Mouse (Mus musculus): ENCODE measurements at regions not wholly inside any gene's neighbourhood (a gene's known extent, or its start where the extent isn't known, plus 50 kb on each side); places are given as distances from the start of the nearest gene placed in this dataset.

GRCm38 (mm10) chr5:74864540-74865157 is 161.9 kb upstream of the Lnx1 start:
- Histone ChIP-seq H3K27ac (replicated peaks) (no peak overlapping the region), H3K9ac (replicated peaks) (no peak overlapping the region), H3K4me1 (no peaks in the 10 kb centered on the region), H3K4me3 (replicated peaks) (no peak overlapping the region), H3K9me3 (replicated peaks) (no peaks in the 10 kb centered on the region), H3K4me2 (no peak overlapping the region), H3K36me3 (no peaks in the 10 kb centered on the region), H3K27me3 (replicated peaks) (no peaks in the 10 kb centered on the region)
- no peak for ATAC-seq (ENCODE audit: low FRiP score)
- WGBS: 87% methylated on average over 6 of the region's 6 CpGs

DNA sequence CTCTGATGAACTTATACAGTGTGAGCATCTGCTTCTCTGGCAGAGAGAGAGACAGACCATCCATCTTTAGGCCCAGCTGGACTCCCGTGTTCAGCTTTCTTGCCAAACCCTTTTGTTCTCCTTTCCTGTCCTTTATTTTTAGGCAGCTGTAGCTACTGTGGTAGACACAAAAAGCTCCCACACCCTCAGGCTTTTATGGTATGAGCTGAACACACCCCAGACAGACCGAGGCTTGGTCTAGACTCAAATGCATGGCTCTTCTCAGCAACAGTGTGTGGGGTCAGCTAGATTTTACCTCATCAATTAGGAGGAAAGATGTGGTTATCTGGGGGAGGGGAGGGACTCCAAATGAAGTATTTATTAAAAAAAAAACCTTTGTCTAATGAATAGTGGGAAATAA is 158.6 kb upstream of the Lnx1 start:
- no peaks in the 10 kb centered on the region for H3K27me3 ChIP-seq (replicated peaks)
- 7% methylated on average over 2 of the region's 2 CpGs for WGBS
- no peaks in the 10 kb centered on the region for H3K9me3 ChIP-seq (replicated peaks)
- no peak overlapping the region for H3K9ac ChIP-seq (replicated peaks)
- H3K4me3 ChIP-seq (replicated peaks): no peak overlapping the region
- no peaks in the 10 kb centered on the region for H3K4me1 ChIP-seq
- H3K36me3 ChIP-seq: no peaks in the 10 kb centered on the region
- no peak overlapping the region for H3K27ac ChIP-seq (replicated peaks)
- no peak for ATAC-seq (ENCODE audit: low FRiP score)
- no peak overlapping the region for H3K4me2 ChIP-seq

DNA sequence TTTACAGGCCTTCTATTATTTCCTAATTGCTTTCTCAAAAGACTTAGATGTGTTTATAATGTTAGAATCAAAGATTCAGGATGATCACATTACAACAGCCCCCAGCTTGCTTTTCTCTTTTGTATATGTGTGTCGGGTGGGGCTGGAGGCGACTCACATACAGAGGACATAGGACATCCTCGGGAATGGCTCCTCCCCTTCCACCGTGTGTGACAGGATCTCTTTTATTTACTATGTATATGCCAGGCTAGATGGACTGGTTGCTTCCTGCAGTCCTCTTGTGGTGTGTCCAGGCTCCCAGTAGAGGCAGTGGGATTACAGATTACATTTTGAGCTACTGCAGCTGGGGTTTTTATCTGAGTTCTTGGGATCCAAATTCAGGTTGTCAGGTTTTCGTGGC is 155.1 kb upstream of the Lnx1 start:
- H3K27ac ChIP-seq (replicated peaks): no peak overlapping the region
- 64% methylated on average over 5 of the region's 5 CpGs for WGBS
- no peak overlapping the region for H3K4me2 ChIP-seq
- no peaks in the 10 kb centered on the region for H3K4me1 ChIP-seq
- H3K27me3 ChIP-seq (replicated peaks): no peaks in the 10 kb centered on the region
- no peaks in the 10 kb centered on the region for H3K36me3 ChIP-seq
- no peak for ATAC-seq (ENCODE audit: low FRiP score)
- no peaks in the 10 kb centered on the region for H3K9me3 ChIP-seq (replicated peaks)
- H3K9ac ChIP-seq (replicated peaks): no peak overlapping the region
- H3K4me3 ChIP-seq (replicated peaks): no peak overlapping the region

GRCm38 (mm10) chr5:74857161-74857560 is 154.4 kb upstream of the Lnx1 start:
- ATAC-seq (ENCODE audit: low FRiP score): no peak
- no peaks in the 10 kb centered on the region for H3K4me1 ChIP-seq
- no peak overlapping the region for H3K4me2 ChIP-seq
- H3K4me3 ChIP-seq (replicated peaks): no peak overlapping the region
- H3K9me3 ChIP-seq (replicated peaks): no peaks in the 10 kb centered on the region
- WGBS: 70% methylated on average over 11 of the region's 11 CpGs
- H3K27ac ChIP-seq (replicated peaks): no peak overlapping the region
- no peak overlapping the region for H3K9ac ChIP-seq (replicated peaks)
- no peaks in the 10 kb centered on the region for H3K27me3 ChIP-seq (replicated peaks)
- no peaks in the 10 kb centered on the region for H3K36me3 ChIP-seq

- 79% methylated on average over 6 of the region's 6 CpGs for WGBS
- ATAC-seq (ENCODE audit: low FRiP score): no peak
These were observed 145.1 kb upstream of the Lnx1 start for GRCm38 (mm10) chr5:74847824-74848223.

DNA sequence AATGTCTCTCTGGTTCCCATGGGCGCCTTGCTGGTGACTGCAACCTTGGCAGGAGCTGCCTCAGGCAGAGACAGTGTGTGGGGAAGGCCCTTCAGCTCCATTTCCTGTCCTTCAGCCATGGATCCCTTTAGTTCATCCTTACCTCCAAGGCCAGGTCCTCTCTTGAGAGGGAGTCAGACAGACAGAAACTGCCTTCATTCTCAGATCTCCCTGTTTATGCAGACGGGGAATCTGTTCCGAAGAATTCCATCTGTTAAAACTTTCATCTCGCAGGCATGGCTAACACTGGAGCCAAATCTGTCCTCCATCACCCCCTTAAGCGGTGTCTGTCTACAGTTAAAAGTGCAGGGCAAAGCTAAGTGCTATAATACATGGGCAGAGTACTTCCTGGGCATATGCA is 144.0 kb upstream of the Lnx1 start:
- WGBS: 86% methylated on average over 5 of the region's 5 CpGs
- no peak for ATAC-seq (ENCODE audit: low FRiP score)
- H3K4me2 ChIP-seq: no peak overlapping the region
- no peaks in the 10 kb centered on the region for H3K9me3 ChIP-seq (replicated peaks)
- no peak overlapping the region for H3K4me3 ChIP-seq (replicated peaks)
- H3K27me3 ChIP-seq (replicated peaks): no peaks in the 10 kb centered on the region
- H3K9ac ChIP-seq (replicated peaks): no peak overlapping the region
- H3K27ac ChIP-seq (replicated peaks): no peak overlapping the region
- no peaks in the 10 kb centered on the region for H3K4me1 ChIP-seq
- no peaks in the 10 kb centered on the region for H3K36me3 ChIP-seq

More at GRCm38 (mm10) chr5:74847824-74848223, 145.1 kb upstream of the Lnx1 start:
- no peaks in the 10 kb centered on the region for H3K9me3 ChIP-seq (replicated peaks)
- H3K27ac ChIP-seq (replicated peaks): no peak overlapping the region
- no peaks in the 10 kb centered on the region for H3K36me3 ChIP-seq
- H3K9ac ChIP-seq (replicated peaks): no peak overlapping the region
- no peak overlapping the region for H3K4me2 ChIP-seq
- no peaks in the 10 kb centered on the region for H3K4me1 ChIP-seq
- H3K27me3 ChIP-seq (replicated peaks): no peaks in the 10 kb centered on the region
- no peak overlapping the region for H3K4me3 ChIP-seq (replicated peaks)

GRCm38 (mm10) chr5:74834401-74834800 is 131.7 kb upstream of the Lnx1 start:
- Histone ChIP-seq H3K9ac (replicated peaks) (no peak overlapping the region), H3K4me3 (replicated peaks) (no peak overlapping the region), H3K27me3 (replicated peaks) (no peaks in the 10 kb centered on the region), H3K27ac (replicated peaks) (no peak overlapping the region), H3K9me3 (replicated peaks) (no peaks in the 10 kb centered on the region; the same call in 1 of the 2 replicates), H3K4me1 (no peaks in the 10 kb centered on the region), H3K4me2 (no peak overlapping the region), H3K36me3 (no peaks in the 10 kb centered on the region)
- ATAC-seq (ENCODE audit: low FRiP score): no peak
- WGBS: 83% methylated on average over 2 of the region's 2 CpGs

GRCm38 (mm10) chr5:74833887-74834286 is 131.2 kb upstream of the Lnx1 start:
- Histone ChIP-seq H3K9ac (replicated peaks) (no peak overlapping the region), H3K27me3 (replicated peaks) (no peaks in the 10 kb centered on the region), H3K36me3 (no peaks in the 10 kb centered on the region), H3K27ac (replicated peaks) (no peak overlapping the region), H3K4me2 (no peak overlapping the region), H3K9me3 (replicated peaks) (no peaks in the 10 kb centered on the region; the same call in 1 of the 2 replicates), H3K4me1 (no peaks in the 10 kb centered on the region), H3K4me3 (replicated peaks) (no peak overlapping the region)
- WGBS: 88% methylated on average over 4 of the region's 4 CpGs
- ATAC-seq (ENCODE audit: low FRiP score): no peak

DNA sequence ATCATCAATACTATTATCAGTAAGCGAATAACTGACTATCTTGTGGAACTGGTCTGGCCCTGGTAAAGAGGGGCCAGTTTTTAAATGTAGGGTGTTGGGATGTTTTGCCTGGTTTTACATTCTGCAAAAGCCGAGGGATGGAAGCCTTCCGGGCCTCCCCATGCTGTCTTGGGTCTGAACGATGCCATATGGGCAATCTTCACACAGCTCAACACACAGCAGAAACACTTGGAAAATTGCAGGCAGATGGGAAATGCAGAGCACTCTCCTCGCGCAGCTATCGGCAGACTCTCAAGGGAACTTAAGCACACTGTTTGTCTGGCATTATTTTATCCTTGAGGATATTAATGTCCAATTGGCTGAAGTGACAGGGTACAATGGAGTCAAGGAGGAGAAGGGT is 129.3 kb upstream of the Lnx1 start:
- ATAC-seq (ENCODE audit: low FRiP score): no peak
- Histone ChIP-seq H3K4me2 (no peak overlapping the region), H3K4me1 (0 out of 2 replicates have a peak, but pooled peaks cover 3% of the 10 kb centered on the region), H3K27me3 (replicated peaks) (no peaks in the 10 kb centered on the region), H3K27ac (replicated peaks) (no peak overlapping the region), H3K36me3 (no peaks in the 10 kb centered on the region), H3K9ac (replicated peaks) (no peak overlapping the region), H3K4me3 (replicated peaks) (no peak overlapping the region), H3K9me3 (replicated peaks) (no peaks in the 10 kb centered on the region; the same call in 1 of the 2 replicates)
- 64% methylated on average over 7 of the region's 7 CpGs for WGBS

- no peaks in the 10 kb centered on the region for H3K36me3 ChIP-seq
- no peak overlapping the region for H3K4me3 ChIP-seq (replicated peaks)
- H3K4me1 ChIP-seq: 0 out of 2 replicates have a peak, but pooled peaks cover 9% of the 10 kb centered on the region
- H3K27me3 ChIP-seq (replicated peaks): no peaks in the 10 kb centered on the region
- WGBS: 67% methylated on average over 5 of the region's 5 CpGs
- H3K9ac ChIP-seq (replicated peaks): no peak overlapping the region
- ATAC-seq (ENCODE audit: low FRiP score): no peak
- no peak overlapping the region for H3K27ac ChIP-seq (replicated peaks)
- no peaks in the 10 kb centered on the region; the same call in 1 of the 2 replicates for H3K9me3 ChIP-seq (replicated peaks)
- H3K4me2 ChIP-seq: no peak overlapping the region
These were observed 127.9 kb upstream of the Lnx1 start for GRCm38 (mm10) chr5:74830646-74831045.

GRCm38 (mm10) chr5:74829003-74829402 is 126.3 kb upstream of the Lnx1 start:
- Histone ChIP-seq H3K4me3 (replicated peaks) (no peak overlapping the region), H3K27ac (replicated peaks) (no peak overlapping the region), H3K27me3 (replicated peaks) (no peaks in the 10 kb centered on the region), H3K4me1 (0 out of 2 replicates have a peak, but pooled peaks cover 12% of the 10 kb centered on the region), H3K36me3 (no peaks in the 10 kb centered on the region), H3K4me2 (no peak overlapping the region), H3K9ac (replicated peaks) (no peak overlapping the region), H3K9me3 (replicated peaks) (no peaks in the 10 kb centered on the region)
- 91% methylated on average over 9 of the region's 9 CpGs for WGBS
- no peak for ATAC-seq (ENCODE audit: low FRiP score)

DNA sequence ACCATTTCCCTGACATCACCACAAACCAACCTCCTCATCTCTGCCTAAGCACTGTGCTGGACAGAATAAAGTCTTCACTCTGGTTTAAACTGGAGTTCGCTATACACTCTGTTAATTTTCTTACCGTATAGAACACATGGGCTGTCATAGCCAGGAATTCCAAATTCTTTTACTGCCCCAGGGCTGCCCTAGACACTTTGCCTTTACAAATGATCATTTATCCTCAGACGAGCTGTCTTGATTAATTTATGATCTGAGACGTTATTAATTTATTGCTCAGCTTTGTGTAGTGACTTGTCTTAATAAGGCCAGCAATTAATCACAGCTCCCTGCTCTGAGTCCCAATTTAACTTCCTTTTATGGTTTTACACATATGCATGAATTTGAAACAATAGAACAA is 125.2 kb upstream of the Lnx1 start:
- H3K4me2 ChIP-seq: no peak overlapping the region
- no peak overlapping the region for H3K9ac ChIP-seq (replicated peaks)
- H3K4me1 ChIP-seq: 0 out of 2 replicates have a peak, but pooled peaks cover 12% of the 10 kb centered on the region
- ATAC-seq (ENCODE audit: low FRiP score): no peak
- no peaks in the 10 kb centered on the region for H3K9me3 ChIP-seq (replicated peaks)
- H3K27ac ChIP-seq (replicated peaks): no peak overlapping the region
- H3K4me3 ChIP-seq (replicated peaks): no peak overlapping the region
- WGBS: 17% methylated on average over 4 of the region's 4 CpGs
- H3K27me3 ChIP-seq (replicated peaks): no peaks in the 10 kb centered on the region
- H3K36me3 ChIP-seq: no peaks in the 10 kb centered on the region
